Mouse (Mus musculus) left cerebral cortex, postnatal 25 days (tissue): Measurements from ENCODE around the gene Gm21820. TPM values are rescaled to one million over a fixed set of nuclear protein-coding genes. Genes with fewer than 3 reads are reported as not detected.
"Not testable (repeated sequence)": the region's sequence is repeated elsewhere in the genome, so short reads cannot be mapped to it uniquely, and the experiment has no call there.

ENCODE experiments used
- DNase-seq, 2 experiments: peaks; one replicate each; pipeline ENCODE4 v3.0.0; 2022; ENCODE audit warnings: low spot score in 2 of 2, mixed read lengths in 1 of 2
- intact Hi-C: fragments of 180-260 bp; cut with DNase I; formaldehyde crosslinking; loops from one replicate; pipeline ENCODE4 v1.15.1; 2025
- total RNA-seq, 2 experiments: library from RNA; stranded (reverse); gene quantifications; 2 replicates each; pipeline ENCODE4 v1.2.3; 2021

The Gm21820 gene
- not detected for total RNA-seq

DNA sequence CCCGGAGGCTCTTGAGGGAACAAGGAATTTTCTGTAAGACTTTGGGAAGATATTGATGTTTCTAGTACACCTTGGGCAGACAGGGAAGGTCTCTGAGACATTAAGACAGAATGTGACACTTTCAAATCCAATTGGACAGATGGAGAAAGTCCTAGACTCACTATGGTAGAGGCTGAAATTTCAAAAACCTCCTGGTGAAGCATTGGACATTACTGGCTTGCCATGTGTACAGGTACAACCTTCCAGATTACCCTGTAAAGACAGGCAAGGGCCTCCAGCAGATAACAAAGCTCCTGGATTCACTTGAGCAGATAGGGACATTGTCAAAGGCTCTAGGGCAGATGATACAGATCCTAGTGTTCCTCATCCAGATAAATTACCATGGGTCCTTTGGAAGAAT, at the start of gene Gm21820:
TSS of gene Gm21820 (minus strand) at position 101 of the 400 bp plus-strand sequence.
- DNase-seq, intact Hi-C loops: not testable (repeated sequence)

Other genes starting within 250 kb of the Gm21820 start
- gene Gm20918, start 205.5 kb downstream of the Gm21820 start, total RNA-seq, result not detected